Mouse (Mus musculus) thymus, adult 2 months (tissue): ENCODE measurements around the gene C330021F23Rik. TPM values are rescaled to one million over a fixed set of nuclear protein-coding genes. Genes with fewer than 3 reads are reported as not detected.

Experiments used
- DNase-seq: peaks from one replicate; pipeline ENCODE4 v3.0.0; 2021
- H3K27ac ChIP-seq: fragments of 200-500 bp; 2 replicates; pipeline ENCODE4 v1.5.1; 2012; ENCODE audit warnings: low read length, control low read depth; ENCODE audit not compliant: control insufficient read depth, insufficient read depth
- H3K27me3 ChIP-seq: fragments of 200-500 bp; 2 replicates; pipeline ENCODE4 v1.6.1; 2012; ENCODE audit warnings: mild to moderate bottlenecking, low read length, moderate library complexity, mixed read lengths; ENCODE audit not compliant: control insufficient read depth, insufficient read depth
- H3K36me3 ChIP-seq: fragments of 200-500 bp; 2 replicates; pipeline ENCODE4 v1.6.1; 2012; ENCODE audit warnings: mild to moderate bottlenecking, low read length, moderate library complexity; ENCODE audit not compliant: control insufficient read depth, insufficient read depth
- H3K4me1 ChIP-seq: fragments of 200-500 bp; replicated peaks from 2 replicates; pipeline ENCODE4 v1.6.1; 2012; ENCODE audit warnings: low read length; ENCODE audit not compliant: control insufficient read depth, insufficient read depth
- H3K4me3 ChIP-seq: fragments of 200-500 bp; 2 replicates; pipeline ENCODE4 v1.5.1; 2012; ENCODE audit warnings: mild to moderate bottlenecking, low read length, control low read depth, moderate library complexity; ENCODE audit not compliant: control insufficient read depth, insufficient read depth
- CTCF ChIP-seq: fragments of 200-500 bp; IDR thresholded peaks from 2 replicates; pipeline ENCODE4 v1.5.1; 2012; ENCODE audit warnings: mild to moderate bottlenecking, control low read depth, low read length, moderate library complexity, borderline replicate concordance; ENCODE audit not compliant: control insufficient read depth, poor library complexity, insufficient read depth; ENCODE audit errors: extremely low read depth
- POLR2A ChIP-seq: fragments of 200-500 bp; IDR thresholded peaks from 2 replicates; pipeline ENCODE4 v1.6.1; 2012; ENCODE audit warnings: mild to moderate bottlenecking, low read length, control low read depth, moderate library complexity; ENCODE audit not compliant: control insufficient read depth, poor library complexity, insufficient read depth; ENCODE audit errors: extremely low read depth
- WGBS: fragments of 180-500 bp; shearing (Covaris S2); methylation state at CpG from one replicate; pipeline ENCODE4 v1.1.7; 2018; 5-methylcytosine and 5-hydroxymethylcytosine counted together
- polyA plus RNA-seq: library from polyadenylated mRNA; depleted of rRNA; stranded (reverse); fragments of >200 nt; gene quantifications from 2 replicates; pipeline ENCODE4 v1.2.3, GENCODE M21; 2012

C330021F23Rik gene
- polyA plus RNA-seq, 1 experiment, result not detected

DNA sequence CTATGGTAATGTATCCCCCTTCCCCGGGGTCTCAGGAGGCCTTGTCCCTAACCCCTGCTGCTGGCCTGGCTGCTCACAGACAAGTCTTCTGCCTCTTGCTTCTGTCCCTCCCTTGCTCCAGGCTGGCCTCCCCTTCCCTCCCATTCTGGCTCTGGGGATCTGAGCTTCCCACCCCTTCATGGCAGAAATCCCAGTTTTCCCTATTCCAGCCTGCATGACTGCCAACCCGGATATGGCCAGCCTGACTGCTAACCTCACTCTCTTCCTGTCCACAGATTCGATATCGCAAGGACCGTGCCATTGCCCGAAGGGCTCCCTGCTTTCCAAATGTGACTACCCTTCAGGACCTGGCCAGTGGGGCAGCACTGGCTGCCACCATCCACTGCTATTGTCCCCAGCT lies 32.6 kb downstream of the C330021F23Rik start:
- Histone ChIP-seq H3K4me3 (no peak overlapping the region), H3K27ac (no peak overlapping the region), H3K27me3 (no peaks in the 10 kb centered on the region), H3K4me1 (no peaks in the 10 kb centered on the region), H3K36me3 (no peaks in the 10 kb centered on the region)
- TF ChIP-seq POLR2A (no peak), CTCF (no peak)
- no peak for DNase-seq
- 95% methylated on average over 6 of the region's 6 CpGs for WGBS

DNA sequence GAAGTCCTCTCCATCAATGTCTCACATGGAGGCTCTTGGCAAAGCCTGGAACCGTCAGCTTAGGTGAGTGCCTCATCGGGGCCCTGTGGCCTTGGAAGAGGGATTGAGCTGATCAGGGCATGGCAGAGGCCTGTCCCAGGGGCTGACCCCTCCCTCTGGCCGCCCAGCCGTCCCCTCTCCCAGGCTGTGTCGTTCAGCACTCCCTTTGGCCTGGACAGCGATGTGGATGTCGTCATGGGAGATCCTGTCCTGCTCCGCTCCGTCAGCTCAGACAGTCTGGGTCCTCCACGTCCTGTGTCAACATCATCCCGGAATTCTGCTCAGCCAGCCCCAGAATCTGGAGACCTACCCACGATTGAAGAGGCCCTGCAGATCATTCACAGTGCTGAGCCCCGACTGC lies 35.6 kb downstream of the C330021F23Rik start:
- TF ChIP-seq POLR2A (no peak), CTCF (no peak)
- Histone ChIP-seq H3K27me3 (no peaks in the 10 kb centered on the region), H3K36me3 (no peaks in the 10 kb centered on the region), H3K27ac (no peak overlapping the region), H3K4me1 (no peaks in the 10 kb centered on the region), H3K4me3 (no peak overlapping the region)
- 94% methylated on average over 13 of the region's 13 CpGs for WGBS
- no peak for DNase-seq

DNA sequence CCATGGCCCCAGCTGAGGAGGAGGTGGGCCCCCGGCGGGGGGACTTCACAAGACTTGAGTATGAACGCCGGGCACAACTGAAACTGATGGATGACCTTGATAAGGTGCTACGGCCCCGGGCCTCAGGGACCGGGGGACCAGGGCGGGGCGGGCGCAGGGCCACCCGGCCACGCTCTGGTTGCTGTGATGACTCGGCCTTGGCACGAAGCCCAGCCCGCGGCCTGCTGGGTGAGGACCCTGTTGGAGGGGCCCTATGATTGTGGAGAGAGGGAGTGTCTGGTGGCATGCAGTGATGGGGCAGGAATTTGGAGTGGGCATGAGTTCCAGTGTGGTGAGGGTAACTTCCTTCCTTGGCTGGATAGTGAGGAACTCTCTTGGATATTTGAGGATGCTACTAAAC lies 38.8 kb downstream of the C330021F23Rik start:
- H3K36me3 ChIP-seq, result peaks cover 4% of the 10 kb centered on the region
- no peak for DNase-seq
- TF ChIP-seq CTCF (no peak), POLR2A (no peak)
- no peak overlapping the region for H3K27ac ChIP-seq
- 16% methylated on average over 16 of the region's 16 CpGs for whole genome bisulfite sequencing
- no peaks in the 10 kb centered on the region for H3K27me3 ChIP-seq
- H3K4me3 ChIP-seq, result no peak overlapping the region
- no peaks in the 10 kb centered on the region for H3K4me1 ChIP-seq

DNA sequence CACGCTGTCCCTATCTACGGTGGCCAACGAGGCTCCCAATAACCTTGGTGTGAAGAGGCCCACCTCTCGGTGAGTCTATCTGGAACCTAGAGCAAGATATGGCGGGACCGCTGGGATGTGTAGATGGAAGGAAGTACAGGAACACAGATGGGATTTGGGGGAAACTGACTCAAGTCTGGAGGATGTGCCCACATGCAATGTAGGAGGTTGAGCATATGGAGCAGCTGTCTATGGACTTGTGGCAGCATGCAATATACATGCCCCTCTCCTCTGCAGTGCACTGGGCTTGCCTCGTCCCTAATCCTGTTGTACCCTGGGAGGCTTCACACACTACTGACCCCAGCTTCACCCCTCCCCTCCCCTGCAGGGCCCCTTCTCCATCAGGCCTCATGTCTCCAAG lies 40.0 kb downstream of the C330021F23Rik start:
- Histone ChIP-seq H3K27ac (no peak overlapping the region), H3K27me3 (no peaks in the 10 kb centered on the region), H3K36me3 (peaks cover 10% of the 10 kb centered on the region), H3K4me3 (no peak overlapping the region), H3K4me1 (no peaks in the 10 kb centered on the region)
- no peak for TF ChIP-seq POLR2A
- TF ChIP-seq CTCF, result no peak
- WGBS, result 97% methylated on average over 7 of the region's 7 CpGs
- no peak for DNase-seq

DNA sequence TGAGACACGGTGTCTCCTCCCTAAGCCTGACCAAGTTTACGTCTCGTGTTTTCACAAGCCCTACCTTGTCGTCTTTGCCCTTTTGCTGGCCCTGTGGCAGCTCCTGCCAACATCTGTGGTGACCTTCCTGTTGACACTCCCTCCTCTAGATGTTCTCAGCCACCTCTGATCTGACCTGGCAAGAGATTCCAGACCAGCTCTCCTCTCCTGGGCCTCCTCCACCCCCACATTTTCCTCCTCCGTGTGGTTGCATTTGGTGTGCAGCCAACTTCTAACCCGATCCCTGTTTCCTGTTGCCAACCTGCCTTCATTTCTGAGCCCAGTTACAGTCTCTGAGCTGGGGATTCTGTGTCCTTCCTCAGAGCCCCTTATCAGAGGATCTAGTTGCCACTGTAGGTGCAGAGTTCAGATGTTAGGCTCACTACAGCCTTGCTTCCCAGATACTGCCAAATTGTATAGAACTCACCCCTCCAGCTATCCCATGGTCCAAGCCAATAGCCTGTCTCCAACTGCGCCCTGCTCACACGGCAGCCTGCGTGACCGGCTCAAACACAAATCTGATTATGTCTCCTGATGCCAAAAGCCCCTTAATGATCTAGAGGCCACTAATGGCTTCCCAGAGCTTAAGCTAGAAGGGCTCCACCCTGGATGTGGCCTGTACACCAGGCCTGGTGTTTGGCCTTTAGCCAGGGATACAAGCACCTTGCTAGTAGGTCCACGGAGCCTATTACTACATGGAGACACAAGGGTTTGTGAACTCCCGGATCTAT lies 41.4 kb downstream of the C330021F23Rik start:
- TF ChIP-seq POLR2A (no peak), CTCF (no peak)
- Histone ChIP-seq H3K4me3 (no peak overlapping the region), H3K4me1 (no peaks in the 10 kb centered on the region), H3K36me3 (peaks cover 21% of the 10 kb centered on the region), H3K27me3 (no peaks in the 10 kb centered on the region), H3K27ac (no peak overlapping the region)
- WGBS, result 76% methylated on average over 12 of the region's 12 CpGs
- DNase-seq, result no peak

DNA sequence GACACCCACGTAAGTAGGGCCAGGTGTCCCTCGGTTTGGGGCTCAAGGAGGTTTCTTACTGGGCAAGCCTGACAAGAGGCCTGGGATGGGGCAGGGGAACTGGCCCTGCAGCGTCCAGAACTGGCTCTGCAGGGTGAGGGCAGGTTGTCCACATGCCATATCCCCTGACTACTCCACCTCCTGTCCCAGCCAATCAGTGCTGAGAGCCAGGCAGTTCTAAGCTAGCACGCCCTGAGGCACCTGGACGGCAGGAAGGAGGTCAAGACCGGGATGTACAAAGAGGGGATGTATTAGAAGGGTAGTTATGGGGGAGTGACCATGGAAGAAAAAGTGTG lies 42.0 kb downstream of the C330021F23Rik start:
- TF ChIP-seq POLR2A, result no peak
- TF ChIP-seq CTCF, result no peak
- DNase-seq, result no peak
- no peak overlapping the region for H3K27ac ChIP-seq
- 98% methylated on average over 6 of the region's 6 CpGs for WGBS
- H3K36me3 ChIP-seq, result peaks cover 27% of the 10 kb centered on the region
- no peak overlapping the region for H3K4me3 ChIP-seq
- H3K4me1 ChIP-seq, result no peaks in the 10 kb centered on the region
- no peaks in the 10 kb centered on the region for H3K27me3 ChIP-seq
